Mouse (Mus musculus): ENCODE measurements around the gene Dnajb14.

Dnajb14 gene

DNA sequence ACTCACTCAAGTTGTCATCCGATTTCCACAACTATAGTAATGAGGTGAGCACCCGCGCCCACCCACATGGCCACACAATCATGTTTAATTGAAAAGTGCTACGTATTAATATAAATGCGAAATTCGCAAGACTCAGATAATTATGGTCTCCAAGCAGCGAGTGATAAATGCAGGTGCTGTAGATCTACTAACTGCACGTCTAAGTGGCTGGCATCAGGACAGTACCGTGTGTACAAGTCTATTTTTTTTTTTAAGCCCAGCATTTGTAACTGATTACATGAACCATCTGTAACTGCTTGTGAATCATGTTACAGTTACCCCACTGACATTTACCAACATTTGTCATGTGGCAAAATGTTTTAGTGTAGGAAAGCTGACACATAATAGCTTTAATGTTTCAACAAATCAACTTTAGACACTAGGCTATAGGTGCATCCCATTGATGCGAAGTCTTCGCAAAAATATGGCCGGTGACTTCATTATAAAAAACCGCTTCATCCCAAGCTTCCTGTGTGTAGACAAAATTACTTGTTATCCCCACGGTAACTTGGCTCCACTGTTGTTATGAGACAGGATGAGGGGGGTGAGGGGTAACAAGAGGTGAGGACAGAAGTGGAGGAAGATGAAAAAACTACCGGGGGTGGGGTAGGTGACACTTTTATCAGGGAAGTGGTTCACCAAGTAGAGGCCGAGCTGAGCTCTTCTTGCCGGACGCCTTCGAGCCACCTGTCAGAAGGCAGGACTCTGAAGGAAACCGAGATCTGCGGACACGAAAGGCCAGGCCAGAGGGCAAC lies 3.9 kb upstream of the Dnajb14 start:
- CTCF ChIA-PET, result no interaction called here

DNA sequence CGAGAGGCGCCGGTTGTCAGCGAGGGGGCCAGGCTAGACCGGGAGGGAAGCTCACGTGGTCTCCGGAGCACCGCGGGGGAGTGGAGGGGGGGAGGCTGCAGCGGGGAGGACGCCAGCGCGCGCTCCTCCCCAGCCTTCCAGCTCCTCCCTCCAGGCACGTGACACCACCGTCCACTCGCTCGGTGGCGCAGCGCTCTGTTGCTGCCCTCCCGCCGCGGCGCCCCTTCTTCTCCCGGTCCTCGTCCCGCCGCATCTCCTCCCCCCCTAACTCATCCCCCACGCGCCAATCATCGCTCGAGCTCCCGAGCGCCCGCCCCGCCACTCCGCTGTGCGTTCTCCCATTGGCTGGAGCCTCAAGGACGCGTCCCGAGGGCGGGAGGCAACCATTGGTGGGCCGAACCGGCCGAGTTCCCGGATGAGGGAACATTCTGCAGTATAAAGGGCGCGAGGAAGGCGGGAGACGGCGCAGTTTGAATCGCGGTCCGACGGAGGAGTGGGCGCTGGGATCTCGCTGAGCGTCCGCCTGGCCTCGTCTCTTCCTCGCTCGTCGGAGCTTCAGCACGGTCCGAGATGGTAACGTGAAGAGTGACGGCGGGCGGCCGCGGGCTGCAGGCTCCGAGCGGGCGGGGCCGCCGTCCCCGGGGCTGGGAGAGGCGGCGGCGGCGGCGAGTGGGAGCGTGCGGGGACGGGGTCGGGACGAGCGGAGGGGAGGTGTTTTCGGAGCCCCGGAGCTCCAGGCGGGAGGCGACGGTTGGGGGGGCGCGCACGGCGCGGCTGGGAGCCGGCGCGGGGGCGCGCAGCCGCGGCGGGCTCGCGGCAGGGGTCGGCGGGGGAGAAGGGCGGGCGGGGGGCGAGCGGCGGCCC lies 3.1 kb upstream of the Dnajb14 start, which contains the start of gene H2afz:
Gene H2afz, plus strand, starts transcription at position 364 of the 864 bp plus-strand sequence.
- CTCF ChIA-PET, result interaction anchor here (1.1 kb wide), 1 partner anchor 281 kb away, joined by 4 read pairs; the partner anchor contains the start of gene Mttp

DNA sequence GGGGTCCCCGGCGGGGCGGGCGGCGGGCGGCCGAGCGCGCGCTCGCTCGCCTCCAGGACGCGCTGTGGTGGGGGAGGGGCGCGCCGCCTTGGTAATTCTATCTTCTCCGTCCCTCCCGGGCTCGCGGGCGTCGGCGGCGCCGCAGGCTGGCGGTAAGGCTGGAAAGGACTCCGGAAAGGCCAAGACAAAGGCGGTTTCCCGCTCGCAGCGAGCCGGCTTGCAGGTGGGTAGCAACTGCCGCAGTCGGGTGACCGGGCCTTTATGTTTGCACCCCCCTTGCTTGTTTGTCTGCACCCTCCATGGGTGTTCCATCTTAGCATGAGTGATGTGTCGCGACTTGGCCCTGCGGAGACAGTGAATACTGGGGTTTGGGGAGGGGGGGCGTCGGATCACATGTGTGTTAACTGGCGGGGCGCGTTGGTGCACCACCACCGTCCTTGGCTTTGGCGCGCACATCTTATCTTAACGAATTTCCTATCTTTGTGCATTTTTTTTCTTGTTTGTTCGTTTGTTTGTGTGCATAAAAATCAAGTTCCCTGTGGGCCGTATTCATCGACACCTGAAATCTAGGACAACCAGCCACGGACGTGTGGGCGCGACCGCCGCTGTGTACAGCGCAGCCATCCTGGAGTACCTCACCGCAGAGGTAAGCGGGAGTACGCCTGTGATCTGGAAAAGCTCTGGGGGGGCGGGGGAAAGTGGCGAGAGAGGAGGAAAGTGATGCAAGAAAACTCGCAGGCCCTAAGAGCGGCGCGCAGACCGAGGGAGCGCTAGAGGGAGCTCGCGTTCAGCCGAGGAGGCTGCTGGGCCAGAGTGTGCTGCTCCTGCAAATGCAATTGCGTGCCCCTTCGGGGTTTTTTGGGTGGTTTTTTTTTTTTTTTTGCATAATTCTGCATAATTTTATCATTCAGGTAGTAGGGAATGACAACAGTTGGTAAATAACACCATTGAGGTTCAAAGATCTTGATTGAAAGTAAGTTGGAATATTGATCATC lies 2.2 kb upstream of the Dnajb14 start:
- CTCF ChIA-PET, result interaction anchor here (1.1 kb wide), 1 partner anchor 280 kb away, joined by 4 read pairs; the partner anchor contains the start of gene Mttp

DNA sequence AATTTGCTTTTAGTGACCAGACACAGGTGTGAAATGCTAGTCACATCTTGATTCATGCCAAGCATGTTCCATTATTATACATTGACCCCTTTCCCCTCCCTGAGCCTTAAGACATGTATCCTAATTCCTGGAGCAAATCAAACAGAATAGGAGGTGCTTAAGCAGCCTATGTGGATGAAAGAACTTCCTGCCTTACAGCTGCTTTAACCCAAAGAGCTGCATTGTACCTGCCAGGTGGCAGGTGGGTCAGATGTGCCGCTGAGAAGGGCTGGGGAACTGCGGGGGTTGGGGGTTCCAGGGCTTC lies 390 bp upstream of the Dnajb14 start:
- CTCF ChIA-PET, result interaction anchor here (0.7 kb wide), 1 partner anchor 52 kb away, joined by 9 read pairs; no protein-coding TSS in a partner anchor

DNA sequence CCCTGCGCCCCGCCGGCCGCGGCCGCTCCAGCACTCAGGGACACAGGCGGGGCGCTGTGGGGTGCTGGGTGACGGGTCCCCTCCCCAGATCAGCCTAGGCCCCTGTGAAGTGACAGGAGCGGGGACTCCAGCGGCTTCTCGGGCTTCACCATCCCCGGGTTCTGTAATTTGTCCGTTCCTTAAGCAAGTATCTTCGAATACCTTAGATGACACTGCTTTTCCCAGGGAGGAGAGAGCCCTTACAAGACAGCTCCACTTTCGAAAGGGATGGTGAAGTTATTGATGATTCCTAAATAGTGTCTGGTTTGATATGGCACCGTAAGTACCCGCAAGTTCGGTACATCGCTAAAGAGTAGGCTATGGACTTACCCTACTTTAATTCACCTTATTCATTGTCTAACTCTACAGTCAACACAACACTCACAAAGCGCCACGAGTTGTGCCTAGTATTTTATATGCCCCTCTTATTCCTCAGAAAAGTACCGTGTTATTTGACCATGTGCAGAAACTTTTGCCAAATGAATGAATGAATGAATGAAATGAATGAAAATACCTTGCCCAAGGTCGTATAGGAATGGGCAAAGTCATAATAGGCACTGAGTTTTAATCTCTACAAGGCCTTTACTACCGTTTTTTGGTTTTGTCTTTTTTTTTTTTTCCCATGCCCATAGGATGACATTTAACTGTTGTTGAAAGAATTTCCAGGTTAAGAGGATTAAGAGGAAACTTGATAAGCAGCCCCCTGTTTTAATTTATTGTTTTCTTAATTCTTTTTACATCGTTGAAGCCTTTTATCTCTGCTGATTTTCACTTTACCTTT lies 829 bp downstream of the Dnajb14 start:
- CTCF ChIA-PET, result interaction anchor here (0.5 kb wide), 1 partner anchor 117 kb away, joined by 13 read pairs; no protein-coding TSS in a partner anchor

DNA sequence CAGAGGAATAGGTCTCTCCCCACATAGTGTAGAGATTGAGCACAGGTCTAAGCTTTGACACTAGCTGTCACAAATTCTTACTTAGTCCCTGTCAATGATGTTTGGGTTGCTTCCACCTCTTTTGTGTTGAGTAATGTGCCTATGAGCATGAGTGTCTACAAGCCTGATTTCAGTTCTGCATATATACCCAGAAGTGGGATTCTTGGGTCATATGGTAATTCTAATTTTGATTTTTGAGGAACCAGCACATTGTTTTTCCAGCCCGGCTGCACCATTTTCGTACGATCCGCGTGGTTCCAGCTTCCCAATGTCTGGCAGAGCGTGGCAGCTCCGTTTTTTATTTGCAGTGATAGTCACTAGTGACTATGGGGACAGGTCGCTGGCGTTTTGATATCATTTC lies 1.9 kb downstream of the Dnajb14 start:
- CTCF ChIA-PET, result interaction anchor here (0.8 kb wide), 1 partner anchor 10 kb away, joined by 4 read pairs; no protein-coding TSS in a partner anchor

DNA sequence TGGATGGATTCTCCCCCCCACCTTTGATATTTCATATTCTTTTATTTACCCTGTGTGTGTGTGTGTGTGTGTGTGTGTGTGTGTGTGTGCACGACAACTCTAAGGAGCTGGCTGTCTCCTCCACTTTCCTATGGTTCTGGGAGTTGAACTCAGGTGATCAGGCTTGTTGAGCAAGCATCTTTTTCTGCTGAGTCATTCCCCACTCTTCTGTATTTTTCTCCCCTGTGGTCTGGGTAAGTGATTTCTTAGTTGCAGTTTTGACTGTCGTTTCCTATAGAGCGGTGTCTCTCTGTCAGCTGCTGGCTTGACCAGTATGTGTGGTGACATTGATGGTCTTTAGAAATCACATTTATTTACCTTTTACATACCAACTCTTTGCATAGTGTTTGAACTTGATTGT lies 11.8 kb downstream of the Dnajb14 start:
- CTCF ChIA-PET, result interaction anchor here (0.5 kb wide), 1 partner anchor 1502 kb away, joined by 4 read pairs; no protein-coding TSS in a partner anchor

DNA sequence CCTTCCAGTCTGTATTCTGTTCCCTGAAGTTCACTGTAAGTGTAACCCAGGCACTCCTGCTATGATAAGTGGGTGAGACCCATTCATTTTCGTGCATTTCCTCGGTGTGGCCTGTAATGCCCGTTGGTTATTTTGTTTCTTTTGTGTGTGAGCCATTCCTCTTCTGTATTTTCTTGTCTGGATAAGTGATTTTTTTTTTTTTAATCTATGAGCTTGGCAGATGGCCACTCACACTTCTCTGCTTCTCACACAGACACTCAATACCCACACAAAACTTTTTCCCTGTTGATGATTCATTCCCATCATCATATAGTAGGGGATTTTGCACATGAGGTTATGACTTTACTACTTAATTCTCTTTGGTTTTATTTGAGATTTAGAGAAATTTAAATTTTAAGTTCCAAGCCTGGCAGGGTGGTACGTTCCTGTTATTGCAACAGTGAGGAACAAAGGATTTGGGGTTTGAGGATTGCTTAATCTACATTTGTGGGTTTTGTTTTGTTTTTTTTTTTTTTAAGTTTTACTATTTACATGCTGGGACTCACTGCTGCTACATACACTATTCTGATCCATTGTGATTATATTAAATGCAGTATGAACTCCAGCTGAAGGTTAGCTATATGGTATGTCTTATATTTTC lies 12.8 kb downstream of the Dnajb14 start:
- CTCF ChIA-PET, result interaction anchor here (0.9 kb wide), 1 partner anchor 111 kb away, joined by 3 read pairs; no protein-coding TSS in a partner anchor

DNA sequence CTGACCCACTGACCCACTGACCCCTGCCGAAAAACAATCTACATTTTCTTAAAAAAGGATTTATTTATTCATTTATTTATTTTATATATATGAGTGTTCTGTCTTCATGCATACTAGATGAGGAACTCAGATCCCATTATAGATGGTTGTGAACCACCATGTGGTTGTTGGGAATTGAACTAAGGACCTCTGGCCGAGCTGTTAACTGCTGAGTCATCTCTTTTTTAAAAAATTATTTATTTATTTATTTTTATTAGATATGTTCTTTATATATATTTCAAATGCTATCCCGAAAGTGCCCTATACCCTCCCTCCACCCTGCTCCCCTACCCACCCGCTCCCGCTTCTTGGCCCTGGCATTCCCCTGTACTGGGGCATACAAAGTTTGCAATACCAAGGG lies 13.6 kb downstream of the Dnajb14 start:
- CTCF ChIA-PET, result no interaction called here

DNA sequence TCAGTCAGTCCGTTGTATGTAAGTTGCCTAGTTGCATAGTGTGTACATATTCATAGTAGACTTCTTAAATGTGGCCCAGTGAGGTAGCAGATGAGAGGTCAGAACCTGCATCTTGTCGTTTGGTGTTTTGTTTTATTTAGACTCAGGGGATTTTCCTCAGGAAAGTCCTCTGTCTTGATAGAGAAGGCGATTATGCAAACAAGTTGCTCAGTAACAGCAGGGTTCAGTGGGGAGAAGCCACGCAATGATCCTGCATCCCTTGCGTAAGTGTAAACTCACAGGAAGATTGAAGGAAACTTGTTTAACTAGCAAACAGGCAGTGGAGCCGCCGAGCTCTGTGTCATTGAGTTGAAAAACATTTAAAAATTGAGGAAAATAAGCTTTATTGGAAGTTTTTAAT lies 20.5 kb downstream of the Dnajb14 start:
- CTCF ChIA-PET, result no interaction called here

DNA sequence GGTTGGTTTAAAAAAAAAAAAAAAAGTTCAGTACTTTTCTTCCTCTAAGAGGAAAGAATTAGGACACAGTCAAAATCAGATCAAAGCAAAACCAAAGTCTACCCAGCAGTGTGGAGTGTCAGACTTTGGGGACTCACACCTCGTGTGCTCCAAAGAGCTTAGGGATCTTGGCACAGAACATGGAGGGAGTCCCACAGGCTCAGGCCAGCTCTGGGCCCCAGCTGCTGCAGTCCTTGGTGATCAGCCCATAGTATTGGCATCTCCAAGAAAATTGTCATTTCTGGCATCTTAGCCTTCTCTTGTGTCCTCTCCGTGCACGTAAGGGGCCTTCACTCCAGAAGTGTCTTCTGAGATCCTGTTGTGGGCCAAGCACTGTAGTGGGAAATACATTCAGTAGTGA lies 23.6 kb downstream of the Dnajb14 start:
- CTCF ChIA-PET, result no interaction called here

DNA sequence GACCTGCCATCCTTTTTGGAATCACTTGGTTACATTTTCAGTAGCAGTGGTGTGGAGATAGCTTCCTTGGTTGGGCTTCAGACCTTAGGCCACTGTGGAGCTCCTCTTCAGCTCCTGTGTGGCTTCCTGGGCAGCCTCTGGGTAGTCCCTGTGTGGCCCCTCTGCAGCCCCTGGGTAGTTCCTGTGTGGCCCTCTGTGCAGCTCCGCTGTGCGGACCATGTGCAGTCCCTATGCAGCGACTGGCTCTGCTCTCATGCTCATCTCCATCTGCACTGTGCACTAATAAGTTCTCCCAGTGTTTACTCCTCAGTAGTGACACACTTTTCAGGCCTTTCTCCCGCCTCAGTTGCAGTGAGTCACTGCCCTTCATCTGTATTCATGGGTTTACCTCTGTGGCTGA lies 24.6 kb downstream of the Dnajb14 start:
- CTCF ChIA-PET, result no interaction called here

DNA sequence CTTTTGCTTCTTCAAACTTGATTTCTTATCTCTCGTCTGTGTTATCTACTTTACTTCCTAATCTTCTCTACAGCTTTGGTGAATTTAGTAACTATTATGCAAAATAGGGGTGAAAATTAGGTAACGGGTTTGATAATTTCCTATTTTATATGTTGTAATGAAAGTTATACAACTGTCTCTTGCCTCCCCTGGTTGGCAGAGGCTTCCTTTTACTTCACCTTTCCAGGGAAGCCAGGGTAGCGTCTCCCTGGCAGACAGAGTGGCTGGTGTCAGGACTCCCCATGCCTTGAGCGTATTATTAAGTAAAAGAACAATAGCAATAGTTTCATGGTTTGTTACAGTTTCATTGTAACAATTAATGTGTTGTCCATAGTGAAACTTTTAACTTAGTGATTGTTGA lies 26.3 kb downstream of the Dnajb14 start:
- CTCF ChIA-PET, result interaction anchor here (0.6 kb wide), 1 partner anchor 51 kb away, joined by 3 read pairs; no protein-coding TSS in a partner anchor

DNA sequence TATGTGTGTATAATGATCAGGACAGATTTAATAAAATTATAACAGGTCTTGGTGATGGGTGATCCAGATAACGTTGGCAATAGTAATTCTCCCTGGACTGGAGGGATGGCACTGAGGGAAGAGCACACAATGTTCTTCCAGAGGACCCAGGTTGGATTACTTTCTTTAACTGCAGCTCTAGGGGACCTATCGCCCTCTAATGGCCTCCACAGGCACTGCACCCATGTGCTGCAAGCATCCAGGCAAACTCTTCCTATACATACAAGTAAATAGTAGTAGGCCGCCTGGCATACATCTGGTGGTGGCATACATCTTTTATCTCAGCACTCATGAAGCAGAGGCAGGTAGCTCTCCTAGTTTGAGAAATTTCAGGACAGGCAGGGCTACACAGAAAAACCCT lies 27.7 kb downstream of the Dnajb14 start:
- CTCF ChIA-PET, result no interaction called here

DNA sequence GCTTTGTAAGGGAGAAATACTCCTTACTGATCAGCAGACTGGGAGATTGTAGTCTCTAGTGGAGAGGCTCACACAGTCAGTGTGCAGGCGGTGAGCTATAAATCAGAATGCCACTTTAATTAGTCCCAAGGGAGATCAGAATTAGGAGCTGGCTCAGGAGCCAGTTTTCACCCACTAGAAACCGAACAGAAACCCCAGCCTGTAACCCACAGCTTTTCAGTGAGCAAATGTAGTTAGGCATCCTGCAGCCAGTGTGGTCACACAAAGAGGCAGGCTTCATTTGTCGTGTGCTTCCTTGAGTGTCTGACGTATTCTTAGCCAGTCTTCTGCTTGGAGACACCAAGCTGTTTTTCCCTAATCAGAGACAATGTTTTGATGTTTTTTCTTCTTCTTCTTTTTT lies 28.9 kb downstream of the Dnajb14 start:
- CTCF ChIA-PET, result no interaction called here

DNA sequence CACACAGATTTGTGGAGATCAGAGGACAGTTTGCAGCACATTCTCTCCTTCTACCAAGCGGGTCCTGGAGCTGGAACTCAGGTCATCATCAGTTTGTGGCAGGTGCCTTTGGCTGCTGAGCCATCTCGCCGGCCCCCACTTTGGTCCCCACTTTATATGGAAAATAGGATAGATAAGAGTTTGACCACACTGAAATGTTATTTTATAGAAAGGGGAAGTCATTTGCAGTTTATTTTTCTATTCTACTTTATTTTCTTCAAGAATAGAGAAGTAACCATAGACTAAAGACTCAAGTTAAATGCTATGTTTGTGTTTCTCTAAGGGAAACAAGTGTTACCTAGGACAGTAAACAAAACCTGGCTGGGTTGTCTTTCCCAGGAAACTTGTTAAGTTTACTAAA lies 29.4 kb downstream of the Dnajb14 start:
- CTCF ChIA-PET, result no interaction called here

DNA sequence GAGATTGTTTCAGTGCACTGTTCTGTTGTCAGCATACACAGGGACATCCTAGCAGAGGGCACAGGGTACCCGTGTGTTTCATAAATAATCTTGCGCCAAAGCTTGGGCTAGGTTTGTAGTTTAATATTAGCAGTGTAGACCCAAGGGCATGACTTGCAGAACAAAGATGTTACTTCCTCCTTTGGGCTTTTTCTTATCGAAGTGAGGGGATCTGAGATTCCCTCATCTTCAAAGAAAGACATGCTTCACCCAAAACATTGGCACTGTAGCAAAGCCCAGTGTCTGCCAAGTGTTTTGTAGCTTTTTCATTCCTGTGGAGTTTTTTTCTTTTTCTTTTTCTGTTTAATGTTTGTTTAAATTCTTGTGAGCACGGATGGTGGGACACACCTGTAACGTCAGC lies 30.2 kb downstream of the Dnajb14 start:
- CTCF ChIA-PET, result no interaction called here

DNA sequence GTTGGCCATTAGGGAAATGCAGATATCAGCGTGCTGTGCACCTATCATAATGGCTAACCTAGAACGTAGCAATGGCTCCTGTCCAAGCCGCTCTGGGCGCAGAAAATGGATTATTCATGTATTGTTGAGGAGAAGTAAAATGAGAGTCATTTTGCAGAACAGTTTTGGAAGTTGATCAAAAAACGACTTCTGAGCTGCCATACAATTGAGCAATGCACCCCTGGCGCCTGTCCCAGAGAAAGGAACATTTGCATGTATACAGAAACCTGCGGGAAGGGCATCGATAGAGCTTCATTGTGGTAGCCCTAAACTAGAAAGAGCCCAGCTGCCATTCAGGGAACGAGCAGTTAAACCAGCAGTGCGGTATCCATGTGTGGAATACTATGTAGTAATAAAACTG lies 32.7 kb downstream of the Dnajb14 start:
- CTCF ChIA-PET, result no interaction called here

DNA sequence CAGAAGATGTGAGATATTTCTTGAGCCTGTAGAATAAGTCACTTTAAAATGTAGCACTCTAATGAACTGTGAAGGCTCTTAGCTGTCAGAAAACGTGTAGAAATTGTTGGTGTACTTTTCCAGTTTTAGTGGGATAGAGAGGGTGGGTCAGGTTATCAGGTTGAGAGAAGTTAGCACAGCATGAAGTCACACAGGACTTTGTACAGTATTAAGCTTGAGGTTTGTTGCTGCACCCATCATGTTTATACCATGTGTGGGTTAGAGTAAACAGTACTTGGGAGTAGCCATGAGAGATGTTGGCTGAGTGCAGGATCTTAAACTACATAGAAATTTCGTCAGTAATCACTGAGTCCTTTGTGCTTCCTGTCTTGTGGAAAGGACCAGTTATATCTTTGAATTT lies 45.6 kb downstream of the Dnajb14 start:
- CTCF ChIA-PET, result interaction anchor here (0.6 kb wide), 1 partner anchor 845 kb away, joined by 9 read pairs; no protein-coding TSS in a partner anchor

DNA sequence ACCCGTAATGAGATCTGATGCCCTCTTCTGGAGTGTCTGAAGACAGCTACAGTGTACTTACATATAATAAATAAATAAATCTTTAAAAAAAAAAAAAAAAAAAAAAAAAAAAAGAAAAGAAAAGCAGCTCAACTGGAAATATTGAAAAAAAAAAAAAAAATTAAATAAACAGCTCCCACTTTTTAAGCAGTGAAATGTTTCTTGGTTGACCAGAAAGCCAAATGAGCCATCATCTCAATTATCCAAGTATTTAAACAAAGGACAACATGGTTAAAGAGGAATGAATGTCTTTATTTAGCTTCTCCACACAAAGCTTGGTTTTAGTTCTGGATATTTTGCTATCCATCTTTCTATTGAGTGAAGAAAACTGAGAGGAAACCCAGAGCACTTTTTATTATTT lies 47.1 kb downstream of the Dnajb14 start:
- CTCF ChIA-PET, result interaction anchor here (0.6 kb wide), 2 partner anchors 18 to 36 kb away, joined by 6 to 7 read pairs; no protein-coding TSS in a partner anchor

All from spleen, embryonic (tissue).